Comparison of ENCODE assay signal across 7 mouse cellular contexts in genomic region chr12:54656396-54657171, GRCm38 (mm10). TPM values are rescaled to one million over a fixed set of nuclear protein-coding genes. Genes with fewer than 3 reads are reported as not detected.
DNase-seq lines count a peak whose midpoint lies in the region; ATAC-seq lines count a peak whose summit lies in the region.

Sptssa (minus strand) TSS chr12:54656573.

- peak; percentile 99 for ATAC-seq in intestine, embryonic 16.5 days
- peak; percentile 99 for ATAC-seq in midbrain, embryonic 11.5 days (ENCODE audit: low FRiP score)

- H3K9me3 ChIP-seq in intestine, embryonic 16.5 days (ENCODE audit: control insufficient read depth, low read length), result no peaks in the 10 kb centered on the region
- H3K9me3 ChIP-seq in midbrain, embryonic 11.5 days (ENCODE audit: control insufficient read depth, low read length), result no peaks in the 10 kb centered on the region

- H3K9ac ChIP-seq in intestine, embryonic 16.5 days (ENCODE audit: low read depth, low read length), result peak within 1 kb of the TSS; percentile 90
- H3K9ac ChIP-seq in midbrain, embryonic 11.5 days (ENCODE audit: low read length), result peak within 1 kb of the TSS; percentile 85

- intact Hi-C loops in left cerebral cortex, postnatal 36 days (cut with DNase I), result no loop called here

- H3K4me2 ChIP-seq in intestine, embryonic 16.5 days (ENCODE audit: low read depth, low read length), result peak within 1 kb of the TSS; percentile 90
- peak within 1 kb of the TSS; percentile 45 for H3K4me2 ChIP-seq in midbrain, embryonic 11.5 days

- no peaks in the 10 kb centered on the region for H3K36me3 ChIP-seq in intestine, embryonic 16.5 days (ENCODE audit: control insufficient read depth, insufficient read depth, low read length)
- H3K36me3 ChIP-seq in midbrain, embryonic 11.5 days (ENCODE audit: control insufficient read depth, insufficient read depth, low read length), result no peaks in the 10 kb centered on the region

- DNase-seq in adrenal gland, adult 2 months, result peak; percentile 99
- DNase-seq in embryo, embryonic 11.5 days (ENCODE audit: low read depth, low spot score), result peak; percentile 92
- peak; percentile 95 to 98 for DNase-seq in gastrocnemius, postnatal 4 days (ENCODE audit: low spot score in 2 of 2)
- peak; percentile 94 to 97 for DNase-seq in left cerebral cortex, postnatal 36 days (ENCODE audit: low spot score in 2 of 2)
- DNase-seq in midbrain, embryonic 11.5 days (ENCODE audit: low spot score, missing footprints), result peak; percentile 99
- peak; percentile 92 for DNase-seq in skeletal muscle tissue, adult 2 months (ENCODE audit: low read depth, low spot score)

- H3K27me3 ChIP-seq in intestine, embryonic 16.5 days (replicated peaks; ENCODE audit: control insufficient read depth, insufficient read depth, low read length), result no peaks in the 10 kb centered on the region
- H3K27me3 ChIP-seq in midbrain, embryonic 11.5 days (ENCODE audit: control insufficient read depth, insufficient read depth, low read length), result no peaks in the 10 kb centered on the region

- H3K27ac ChIP-seq in intestine, embryonic 16.5 days (ENCODE audit: low read length), result peak within 1 kb of the TSS; percentile 82
- H3K27ac ChIP-seq in midbrain, embryonic 11.5 days (ENCODE audit: low read depth, low read length), result peak within 1 kb of the TSS; percentile 56

- H3K4me1 ChIP-seq in intestine, embryonic 16.5 days (ENCODE audit: control insufficient read depth, insufficient read depth, low read length), result peaks cover 37% of the 10 kb centered on the region
- peaks cover 11% of the 10 kb centered on the region for H3K4me1 ChIP-seq in midbrain, embryonic 11.5 days (ENCODE audit: control insufficient read depth, insufficient read depth, low read length)

- 7% methylated on average over 53 of the region's 53 CpGs for WGBS in intestine, embryonic 16.5 days
- 8% methylated on average over 49 of the region's 53 CpGs for WGBS in midbrain, embryonic 11.5 days

- peak within 1 kb of the TSS; percentile 73 for H3K4me3 ChIP-seq in intestine, embryonic 16.5 days (ENCODE audit: low read length)
- peak within 1 kb of the TSS; percentile 77 for H3K4me3 ChIP-seq in midbrain, embryonic 11.5 days (ENCODE audit: low read depth, low read length)

RNA-seq across cellular contexts. Expression of gene Sptssa, which starts in this region (rescaled TPM):
- total RNA-seq in adrenal gland, adult 2 months (2021), result 10 to 100 TPM; 54.6 to 90.1 TPM
- 119 and 138 TPM in 2 replicates for polyA plus RNA-seq in adrenal gland, adult 2 months (2012; rRNA removed)
- 10 to 100 TPM; 46.8 to 51.3 TPM for total RNA-seq in gastrocnemius, postnatal 4 days (2021)
- 234 and 236 TPM in 2 replicates for polyA plus RNA-seq in intestine, embryonic 16.5 days (2015; fragmentation: Nextera tagmentation; extraction: Ambion mirVana)
- total RNA-seq in left cerebral cortex, postnatal 36 days (2021), result 10 to 100 TPM; 20.2 to 22.8 TPM
- polyA plus RNA-seq in midbrain, embryonic 11.5 days (2014; fragmentation: Nextera tagmentation; extraction: Ambion mirVana), result 213 and 221 TPM in 2 replicates

Comparison
In these comparisons a context has a peak if more than half of its experiments do, and no peak if none do; other contexts are left out.
1. Peak in every context shown above with its lines: DNase-seq, ATAC-seq, H3K4me3 ChIP-seq and H3K27ac ChIP-seq.